Mouse (Mus musculus): ENCODE measurements around the gene Fstl1. TPM values are rescaled to one million over a fixed set of nuclear protein-coding genes. Genes with fewer than 3 reads are reported as not detected.

Fstl1 gene
- total and polyA plus RNA-seq, 3 experiments: 0.34 to 0.87 (median 0.59) TPM

DNA sequence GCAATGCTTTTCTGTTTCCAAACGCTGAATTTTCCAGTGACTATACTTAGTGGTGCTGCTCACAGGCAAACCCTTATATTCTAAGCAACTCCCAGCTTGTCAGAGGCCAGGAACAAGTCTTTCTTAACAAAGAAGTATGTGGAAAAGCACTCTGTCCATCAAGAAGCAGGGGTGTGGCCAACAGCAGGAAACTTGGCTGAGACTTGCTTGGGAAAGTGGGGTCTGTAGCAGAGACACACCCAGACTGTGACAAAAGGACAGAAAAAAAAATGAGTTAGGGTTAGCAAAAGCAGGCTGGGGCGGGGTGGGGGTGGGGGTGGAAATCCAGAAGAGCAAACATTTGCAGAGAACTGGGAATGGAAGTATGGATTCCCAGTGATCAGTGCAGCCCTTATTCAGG is 23.8 kb upstream of the Fstl1 start:
- no peak overlapping the region for H3K27ac ChIP-seq (ENCODE audit: insufficient read depth, low read depth)
- in situ Hi-C loops (cut with MboI; ENCODE audit: low pct_ligation_motif_present, low pct_unique_long_range_greater_than_20kb, low sequenced_read_pairs): no loop called here
- H3K79me2 ChIP-seq (replicated peaks; ENCODE audit: control insufficient read depth, extremely low read depth, insufficient read depth, poor library complexity, severe bottlenecking): no peaks in the 10 kb centered on the region
- no peak overlapping the region for H3K4me3 ChIP-seq (replicated peaks in 1 of 3; ENCODE audit: low read depth in 2 of 3, low read length in 2 of 3, poor library complexity in 1 of 3)
- no peaks in the 10 kb centered on the region for H3K36me3 ChIP-seq (replicated peaks in 1 of 2; ENCODE audit: control insufficient read depth in 1 of 2, insufficient read depth in 1 of 2, low read length in 1 of 2)
- TF ChIP-seq UBTF (IDR thresholded peaks at IDR 0.05; ENCODE audit: low read depth, low read length) (no peak), ETS1 (conservative IDR thresholded peaks at IDR 0.05; ENCODE audit: low read depth, low read length) (no peak), MAFK (IDR thresholded peaks at IDR 0.05; ENCODE audit: insufficient replicate concordance, low read length) (no peak), ZKSCAN1 (IDR thresholded peaks at IDR 0.05; ENCODE audit: borderline replicate concordance, low read depth, low read length) (no peak), HCFC1 (IDR thresholded peaks at IDR 0.05; ENCODE audit: low read depth, low read length) (no peak), MXI1 (IDR thresholded peaks at IDR 0.05; ENCODE audit: low read depth, low read length) (no peak), MAX (IDR thresholded peaks at IDR 0.05; ENCODE audit: low read length) (no peak), RAD21 (IDR thresholded peaks at IDR 0.05; ENCODE audit: low read depth, low read length) (no peak), MYC (IDR thresholded peaks at IDR 0.05; ENCODE audit: low read depth, low read length) (no peak), JUN (IDR thresholded peaks at IDR 0.05; ENCODE audit: insufficient read depth, low read depth, low read length) (no peak), ELF1 (IDR thresholded peaks at IDR 0.05; ENCODE audit: low read depth, low read length) (no peak)
- peaks cover 0 to 25% of the 10 kb centered on the region in 2 experiments; a peak in 2 of 4 replicates for H3K4me1 ChIP-seq (ENCODE audit: control insufficient read depth in 1 of 2, insufficient read depth in 2 of 2)
- H3K4me2 ChIP-seq (ENCODE audit: insufficient read depth, low read depth, poor library complexity, severe bottlenecking): no peak overlapping the region
- DNase-seq (ENCODE audit: extremely low read depth): no peak
- H3K9me3 ChIP-seq (replicated peaks; ENCODE audit: low read length): no peaks in the 10 kb centered on the region
- H3K27me3 ChIP-seq (replicated peaks): no peaks in the 10 kb centered on the region
- no peak overlapping the region for H3K9ac ChIP-seq (ENCODE audit: insufficient read depth, low read depth)
- dilution Hi-C loops (cut with MboI; ENCODE audit: extremely low pct_ligation_motif_present, extremely low pct_unique_long_range_greater_than_20kb, low sequenced_read_pairs): no loop called here

- no peak overlapping the region for H3K4me2 ChIP-seq (ENCODE audit: insufficient read depth, low read depth, poor library complexity, severe bottlenecking)
- H3K4me1 ChIP-seq (ENCODE audit: control insufficient read depth in 1 of 2, insufficient read depth in 2 of 2): peaks cover 0 to 25% of the 10 kb centered on the region in 2 experiments; a peak in 2 of 4 replicates
- H3K36me3 ChIP-seq (replicated peaks in 1 of 2; ENCODE audit: control insufficient read depth in 1 of 2, insufficient read depth in 1 of 2, low read length in 1 of 2): no peaks in the 10 kb centered on the region
- no peak overlapping the region for H3K27ac ChIP-seq (ENCODE audit: insufficient read depth, low read depth)
- H3K4me3 ChIP-seq (replicated peaks in 1 of 3; ENCODE audit: low read depth in 2 of 3, low read length in 2 of 3, poor library complexity in 1 of 3): no peak overlapping the region
- no peaks in the 10 kb centered on the region for H3K79me2 ChIP-seq (replicated peaks; ENCODE audit: control insufficient read depth, extremely low read depth, insufficient read depth, poor library complexity, severe bottlenecking)
- H3K27me3 ChIP-seq (replicated peaks): no peaks in the 10 kb centered on the region
- in situ Hi-C loops (cut with MboI; ENCODE audit: low pct_ligation_motif_present, low pct_unique_long_range_greater_than_20kb, low sequenced_read_pairs) (no loop called here), dilution Hi-C loops (cut with MboI; ENCODE audit: extremely low pct_ligation_motif_present, extremely low pct_unique_long_range_greater_than_20kb, low sequenced_read_pairs) (no loop called here)
- no peaks in the 10 kb centered on the region for H3K9me3 ChIP-seq (replicated peaks; ENCODE audit: low read length)
- TF ChIP-seq CHD1 (IDR thresholded peaks at IDR 0.05; ENCODE audit: low read depth, low read length): no peak
- no peak for TF ChIP-seq MAFK (IDR thresholded peaks at IDR 0.05; ENCODE audit: insufficient replicate concordance, low read length)
- no peak for TF ChIP-seq CHD2 (IDR thresholded peaks at IDR 0.05; ENCODE audit: low read length)
- TF ChIP-seq RAD21 (IDR thresholded peaks at IDR 0.05; ENCODE audit: low read depth, low read length): no peak
- no peak for TF ChIP-seq BHLHE40 (IDR thresholded peaks at IDR 0.05; ENCODE audit: low read depth, low read length)
- TF ChIP-seq UBTF (IDR thresholded peaks at IDR 0.05; ENCODE audit: low read depth, low read length): no peak
- H3K9ac ChIP-seq (ENCODE audit: insufficient read depth, low read depth): no peak overlapping the region
- peak; percentile 60 for DNase-seq (ENCODE audit: extremely low read depth)
Observed at GRCm38 (mm10) chr16:37753809-37754208, 22.9 kb upstream of the Fstl1 start.
